Mouse (Mus musculus) embryonic facial prominence, embryonic 14.5 days (tissue): ENCODE measurements at regions not wholly inside any gene's neighbourhood (a gene's known extent, or its start where the extent isn't known, plus 50 kb on each side); places are given as distances from the start of the nearest gene placed in this dataset.

Experiments used
- ATAC-seq: fragments of 200-750 bp; cut with Nextera tagmentation; 2 replicates; pipeline ENCODE4 v1.8.0; 2017; ENCODE audit warnings: low read depth, moderate number of reproducible peaks, moderate TSS enrichment
- DNase-seq: peaks from one replicate; pipeline ENCODE4 v3.0.0-alpha.2; 2015; ENCODE audit warnings: low spot score
- H3K27ac ChIP-seq: fragments of 300-500 bp; sonication (generic); replicated peaks from 2 replicates; pipeline ENCODE4 v1.5.1; 2014; ENCODE audit warnings: low read depth, mild to moderate bottlenecking, low read length, moderate library complexity
- H3K27me3 ChIP-seq: fragments of 300-500 bp; sonication (generic); replicated peaks from 2 replicates; pipeline ENCODE4 v1.6.1; 2014; ENCODE audit warnings: low read length; ENCODE audit not compliant: control insufficient read depth, insufficient read depth
- H3K36me3 ChIP-seq: fragments of 300-500 bp; sonication (generic); 2 replicates; pipeline ENCODE4 v1.6.1; 2014; ENCODE audit warnings: low read length, mixed read lengths; ENCODE audit not compliant: control insufficient read depth, insufficient read depth
- H3K4me1 ChIP-seq: fragments of 300-500 bp; sonication (generic); 2 replicates; pipeline ENCODE4 v1.6.1; 2014; ENCODE audit warnings: antibody characterized with exemption, low read length; ENCODE audit not compliant: control insufficient read depth, insufficient read depth
- H3K4me2 ChIP-seq: fragments of 300-500 bp; sonication (generic); 2 replicates; pipeline ENCODE4 v1.6.1; 2014; ENCODE audit warnings: low read depth, mild to moderate bottlenecking, low read length, moderate library complexity, mixed read lengths
- H3K4me3 ChIP-seq: fragments of 300-500 bp; sonication (generic); 2 replicates; pipeline ENCODE4 v1.5.1; 2014; ENCODE audit warnings: low read depth, mild to moderate bottlenecking, low read length
- H3K9ac ChIP-seq: fragments of 300-500 bp; sonication (generic); 2 replicates; pipeline ENCODE4 v1.6.1; 2014; ENCODE audit warnings: low read depth, mild to moderate bottlenecking, low read length, moderate library complexity, mixed read lengths
- H3K9me3 ChIP-seq: fragments of 300-500 bp; sonication (generic); 2 replicates; pipeline ENCODE4 v1.6.1; 2016; ENCODE audit warnings: low read length; ENCODE audit not compliant: control insufficient read depth
- WGBS: fragments of 180-500 bp; shearing (Covaris S2); extraction: QIAGEN DNeasy Blood & Tissue Kit; methylation state at CpG from one replicate; pipeline ENCODE4 v1.1.7; 2014; 5-methylcytosine and 5-hydroxymethylcytosine counted together

DNA sequence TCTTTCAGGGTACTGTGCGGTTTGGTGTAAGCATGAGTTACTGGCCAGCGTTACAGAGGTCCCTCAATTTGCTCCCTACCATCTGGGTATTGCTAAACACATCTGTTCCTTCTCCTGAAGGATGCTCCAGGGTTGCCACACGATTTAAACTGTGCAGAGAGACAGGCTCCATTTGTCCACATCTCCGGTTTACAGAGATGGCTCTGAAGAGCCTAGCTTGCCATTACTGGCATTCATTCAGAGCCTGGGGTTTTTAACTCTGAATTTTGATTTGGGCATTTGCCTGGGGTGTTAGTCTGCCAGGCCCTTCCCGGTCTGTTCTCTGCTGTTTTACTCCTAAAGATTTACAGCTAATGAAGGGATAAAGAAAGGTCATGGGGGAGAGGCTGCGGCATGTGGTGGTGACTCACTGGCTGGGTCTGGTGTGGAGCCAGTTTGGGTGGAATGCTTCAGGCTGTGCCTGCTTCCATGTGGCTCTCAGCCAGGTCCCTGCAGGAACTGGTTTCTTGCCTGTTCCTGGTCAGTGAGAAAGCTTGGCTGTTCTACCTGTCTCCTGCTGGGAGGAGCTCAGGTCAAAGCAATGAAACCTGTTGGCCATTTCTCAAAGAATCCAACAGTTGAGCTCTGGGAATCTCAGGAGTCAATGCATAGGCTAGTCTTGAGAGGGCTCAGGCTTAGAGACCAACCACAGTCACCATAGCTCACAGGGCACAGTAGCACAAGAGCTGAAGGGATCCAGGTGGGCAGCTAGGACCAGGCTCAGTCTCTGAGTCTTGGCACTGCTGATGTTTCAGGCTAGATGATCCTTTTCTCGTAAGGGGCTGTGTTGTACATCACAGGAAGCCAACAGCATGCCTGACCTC lies 112.5 kb upstream of the Pgrmc2 start:
- H3K4me3 ChIP-seq, result no peak overlapping the region
- 52% methylated on average over 7 of the region's 7 CpGs for WGBS
- H3K9ac ChIP-seq, result no peak overlapping the region
- no peaks in the 10 kb centered on the region for H3K36me3 ChIP-seq
- no peaks in the 10 kb centered on the region for H3K9me3 ChIP-seq
- peak; percentile 43 for DNase-seq
- ATAC-seq, result no peak
- no peaks in the 10 kb centered on the region for H3K4me1 ChIP-seq
- H3K4me2 ChIP-seq, result no peak overlapping the region
- no peaks in the 10 kb centered on the region for H3K27me3 ChIP-seq
- H3K27ac ChIP-seq, result no peak overlapping the region

DNA sequence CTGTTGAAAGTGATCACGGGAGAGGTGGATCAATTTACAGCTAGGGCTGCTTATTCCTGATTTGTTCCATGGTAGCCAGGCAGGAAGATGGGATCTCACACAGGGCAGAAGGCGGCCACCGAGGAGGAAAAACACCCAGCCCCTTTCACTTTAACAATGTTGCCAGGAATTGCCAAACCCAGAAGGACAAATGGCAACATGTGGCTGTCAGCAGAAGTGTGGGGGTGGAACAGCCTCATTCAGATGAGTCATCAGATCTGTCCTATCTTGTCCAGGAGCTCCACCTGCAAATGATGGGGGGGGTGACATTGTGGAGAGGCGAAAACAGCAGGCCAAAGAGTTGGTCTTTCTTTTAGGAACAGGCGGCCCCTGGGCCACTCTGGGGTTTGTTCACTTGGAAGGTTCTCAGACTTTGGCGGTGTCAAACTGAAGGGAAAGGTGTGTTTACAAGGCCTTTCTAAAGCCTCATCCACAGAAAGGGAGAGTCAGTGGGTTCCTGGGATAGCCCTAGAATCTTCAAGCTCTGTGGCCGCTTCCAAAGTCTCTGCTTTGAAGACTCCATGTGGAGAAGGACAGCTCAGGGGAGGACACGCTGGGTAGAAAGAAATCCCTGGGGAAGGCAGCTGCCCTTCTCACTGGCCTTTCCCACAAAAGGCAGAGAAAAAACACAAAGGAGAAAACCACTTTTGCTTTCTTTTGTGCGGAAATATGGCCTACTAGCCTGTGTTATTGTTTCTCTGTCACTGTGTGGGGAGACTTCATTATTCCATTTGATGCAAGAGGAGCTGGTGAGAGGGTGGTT lies 111.7 kb upstream of the Pgrmc2 start:
- DNase-seq, result no peak
- Histone ChIP-seq H3K9me3 (no peaks in the 10 kb centered on the region), H3K27me3 (no peaks in the 10 kb centered on the region), H3K9ac (no peak overlapping the region), H3K27ac (no peak overlapping the region), H3K36me3 (no peaks in the 10 kb centered on the region), H3K4me1 (no peaks in the 10 kb centered on the region), H3K4me2 (no peak overlapping the region), H3K4me3 (no peak overlapping the region)
- 63% methylated on average over 9 of the region's 9 CpGs for WGBS
- no peak for ATAC-seq

DNA sequence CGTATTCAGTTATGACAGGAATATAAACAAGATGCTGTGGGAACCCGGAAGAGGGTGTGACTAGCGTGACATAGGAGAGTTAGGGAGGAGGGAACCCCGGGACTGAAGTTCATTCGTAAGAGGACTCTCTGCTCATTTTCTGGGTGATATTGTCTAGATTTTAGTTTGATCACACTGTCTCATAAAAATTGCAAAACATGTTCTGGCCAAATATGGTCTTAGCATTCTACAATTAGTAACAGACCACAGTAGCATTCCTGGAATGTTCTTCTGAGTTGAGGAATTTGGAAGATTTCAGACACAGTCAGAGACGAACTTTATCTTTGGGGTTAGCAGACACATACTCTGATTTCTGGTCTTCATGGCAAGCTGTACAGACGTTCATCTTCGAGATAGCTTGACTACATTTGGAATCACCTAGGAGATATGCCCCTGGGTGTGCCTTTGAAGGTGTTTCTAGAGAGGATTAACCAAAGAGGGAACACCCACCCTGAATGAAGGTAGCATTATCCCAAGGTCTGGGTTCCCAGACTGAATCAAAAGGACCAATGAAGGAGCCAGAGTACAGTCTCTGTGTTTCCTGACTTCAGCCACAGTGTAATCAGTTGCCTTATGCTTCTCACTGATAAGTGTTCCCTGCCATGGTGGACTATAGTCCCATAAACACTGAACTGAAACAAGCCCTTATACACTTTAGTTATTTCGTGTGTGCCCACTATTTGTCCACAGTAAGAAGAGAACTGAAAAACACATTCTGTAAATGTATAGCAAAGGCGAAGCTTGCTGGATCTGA lies 102.7 kb upstream of the Pgrmc2 start:
- Histone ChIP-seq H3K27me3 (no peaks in the 10 kb centered on the region), H3K27ac (no peak overlapping the region), H3K4me2 (no peak overlapping the region), H3K9me3 (no peaks in the 10 kb centered on the region), H3K36me3 (no peaks in the 10 kb centered on the region), H3K4me3 (no peak overlapping the region), H3K4me1 (0 out of 2 replicates have a peak, but pooled peaks cover 2% of the 10 kb centered on the region), H3K9ac (no peak overlapping the region)
- WGBS, result 64% methylated on average over 10 of the region's 10 CpGs
- no peak for DNase-seq
- no peak for ATAC-seq

DNA sequence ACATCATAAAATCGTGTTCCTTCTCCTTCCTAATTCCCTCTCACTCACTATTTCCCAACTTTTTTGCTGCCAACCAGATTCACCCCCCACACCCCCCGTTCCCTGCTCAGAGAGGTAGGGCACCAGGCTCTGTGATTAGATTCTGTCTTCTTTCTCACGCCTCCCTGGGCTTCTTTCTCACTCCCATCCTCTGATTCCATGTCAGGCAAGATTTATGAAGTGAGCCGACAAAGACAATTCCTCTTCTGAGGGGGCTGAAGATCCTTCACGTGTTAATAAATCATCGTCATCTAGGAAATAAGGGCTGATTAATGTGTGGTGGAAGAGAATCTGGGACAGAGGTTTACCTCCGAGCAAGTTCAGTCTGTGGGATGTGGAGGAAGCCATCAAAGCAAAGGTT lies 101.5 kb upstream of the Pgrmc2 start:
- no peak overlapping the region for H3K27ac ChIP-seq
- H3K4me3 ChIP-seq, result no peak overlapping the region
- no peak overlapping the region for H3K4me2 ChIP-seq
- 0 out of 2 replicates have a peak, but pooled peaks cover 2% of the 10 kb centered on the region for H3K4me1 ChIP-seq
- DNase-seq (no peak), ATAC-seq (no peak)
- H3K27me3 ChIP-seq, result no peaks in the 10 kb centered on the region
- H3K36me3 ChIP-seq, result no peaks in the 10 kb centered on the region
- WGBS, result 77% methylated on average over 7 of the region's 7 CpGs
- H3K9me3 ChIP-seq, result no peaks in the 10 kb centered on the region
- H3K9ac ChIP-seq, result no peak overlapping the region

DNA sequence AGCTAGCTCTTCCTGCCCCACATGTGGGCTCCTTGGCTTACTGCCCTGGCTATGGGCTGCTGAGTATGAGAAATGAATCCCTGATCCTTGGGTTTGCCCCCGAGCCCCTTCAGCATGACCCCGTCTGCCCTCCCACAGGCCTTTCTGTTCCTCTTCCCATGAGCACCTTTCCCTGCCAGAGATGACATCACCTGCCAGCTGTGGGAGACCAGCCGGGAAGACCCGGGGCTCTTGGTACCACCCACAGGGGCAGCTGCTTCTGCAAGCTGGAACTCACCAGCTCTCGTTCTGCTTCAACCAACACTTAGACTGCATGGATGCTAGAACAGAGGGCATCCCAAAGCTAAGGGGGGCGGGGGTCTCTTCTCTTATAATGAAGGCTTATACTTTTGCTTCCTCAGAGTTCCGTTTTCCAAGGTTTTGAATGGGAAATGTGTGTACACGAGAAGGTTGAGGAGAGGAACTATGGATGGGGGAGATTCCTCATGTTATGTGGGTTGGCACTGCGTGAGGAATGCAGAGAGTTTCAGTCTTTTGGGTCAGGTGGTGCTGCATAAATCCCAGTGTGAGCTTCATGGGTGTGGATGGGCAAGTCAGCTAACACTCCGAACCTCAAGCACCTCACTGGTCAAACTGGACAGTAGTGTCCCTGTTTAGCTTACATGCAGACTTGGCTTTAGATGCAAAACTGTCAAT lies 100.2 kb upstream of the Pgrmc2 start:
- H3K36me3 ChIP-seq, result no peaks in the 10 kb centered on the region
- no peak overlapping the region for H3K4me3 ChIP-seq
- WGBS, result 57% methylated on average over 10 of the region's 10 CpGs
- H3K27ac ChIP-seq, result no peak overlapping the region
- H3K9me3 ChIP-seq, result no peaks in the 10 kb centered on the region
- no peak overlapping the region for H3K9ac ChIP-seq
- DNase-seq (no peak), ATAC-seq (peak; percentile 4; the same call in 1 of the 2 replicates)
- H3K4me1 ChIP-seq, result 0 out of 2 replicates have a peak, but pooled peaks cover 2% of the 10 kb centered on the region
- no peak overlapping the region for H3K4me2 ChIP-seq
- no peaks in the 10 kb centered on the region for H3K27me3 ChIP-seq

DNA sequence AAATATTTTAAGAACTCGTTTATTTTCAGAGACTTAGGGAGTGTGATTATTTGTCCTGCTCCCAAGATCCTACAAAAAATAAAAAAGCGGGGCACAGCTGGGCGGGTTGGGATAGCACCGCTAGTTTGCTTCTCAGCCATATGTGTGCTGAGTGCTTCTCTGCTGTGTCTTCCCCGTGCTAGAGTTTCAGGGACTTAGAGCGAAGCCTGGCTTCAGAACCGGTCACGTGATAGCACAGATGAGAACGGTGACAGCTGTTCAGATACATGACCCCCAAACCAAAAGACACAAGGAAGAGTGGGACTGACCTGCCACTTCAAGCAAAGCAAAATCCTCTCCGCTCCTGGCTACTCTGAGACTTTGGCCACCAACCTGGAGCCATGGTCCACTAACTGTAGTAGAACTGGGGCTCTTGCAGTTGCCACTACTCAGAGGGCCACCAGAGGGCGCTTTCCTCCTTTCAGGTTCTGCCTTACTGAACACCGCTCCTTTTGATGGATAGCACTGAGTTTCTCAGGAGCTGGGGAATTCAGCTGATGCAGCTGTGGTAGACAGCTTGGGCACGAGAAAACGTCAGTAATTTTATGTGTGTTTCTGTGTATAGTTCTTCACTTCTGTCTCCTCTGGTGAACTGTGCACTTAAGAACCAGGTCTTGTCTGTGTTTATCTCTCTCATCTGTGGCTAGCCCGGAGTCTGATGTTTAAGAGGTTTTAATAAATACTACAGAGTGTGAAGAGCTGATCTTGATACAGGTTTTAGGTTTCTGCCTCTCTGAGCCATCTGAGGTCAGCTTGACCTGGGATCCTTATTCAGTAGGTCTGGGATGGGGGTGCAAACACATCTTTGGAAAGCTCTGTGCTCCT lies 99.4 kb upstream of the Pgrmc2 start:
- 48% methylated on average over 15 of the region's 15 CpGs for WGBS

DNA sequence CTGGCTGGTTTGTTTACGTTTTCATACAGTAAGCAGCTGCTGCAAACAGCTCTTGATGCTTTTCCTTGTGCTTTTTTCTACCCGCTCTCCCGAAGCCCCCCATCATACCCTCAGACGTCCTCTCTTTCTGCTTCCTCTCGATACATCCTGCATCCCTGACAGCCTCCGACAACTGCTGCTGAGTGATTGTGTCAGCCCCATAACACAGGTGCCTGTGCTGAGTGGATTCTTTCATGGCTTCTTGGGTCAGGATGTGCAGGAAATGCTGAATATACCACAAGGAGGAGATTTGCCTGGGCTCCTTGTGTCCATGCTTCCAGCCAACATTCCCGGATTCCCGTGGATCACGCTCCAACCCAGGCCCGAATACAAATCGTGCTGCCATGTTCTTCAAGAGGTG lies 98.6 kb upstream of the Pgrmc2 start:
- DNase-seq (no peak), ATAC-seq (no peak)
- Histone ChIP-seq H3K4me3 (no peak overlapping the region), H3K4me2 (no peak overlapping the region), H3K27me3 (no peaks in the 10 kb centered on the region), H3K4me1 (0 out of 2 replicates have a peak, but pooled peaks cover 2% of the 10 kb centered on the region), H3K27ac (no peak overlapping the region), H3K9ac (no peak overlapping the region), H3K36me3 (no peaks in the 10 kb centered on the region), H3K9me3 (no peaks in the 10 kb centered on the region)
- 76% methylated on average over 11 of the region's 11 CpGs for WGBS

More for the DNA sequence above, 99.4 kb upstream of the Pgrmc2 start:
- no peak overlapping the region for H3K27ac ChIP-seq
- no peak overlapping the region for H3K4me2 ChIP-seq
- H3K9me3 ChIP-seq, result no peaks in the 10 kb centered on the region
- H3K9ac ChIP-seq, result no peak overlapping the region
- H3K36me3 ChIP-seq, result no peaks in the 10 kb centered on the region
- ATAC-seq (peak; percentile 84), DNase-seq (peak; percentile 92)
- 0 out of 2 replicates have a peak, but pooled peaks cover 2% of the 10 kb centered on the region for H3K4me1 ChIP-seq
- no peaks in the 10 kb centered on the region for H3K27me3 ChIP-seq
- H3K4me3 ChIP-seq, result no peak overlapping the region
